In genomic region chr9:65435671-65436301, GRCm38 (mm10) we compare ENCODE assay signal across 8 mouse cellular contexts. TPM values are rescaled to one million over a fixed set of nuclear protein-coding genes. Genes with fewer than 3 reads are reported as not detected.
DNase-seq lines count a peak whose midpoint lies in the region; ATAC-seq and TF ChIP-seq lines count a peak whose summit lies in the region.

Gene Mtfmt (plus strand): TSS chr9:65435782.

- H3K36me3 ChIP-seq in hindbrain, postnatal 0 days (ENCODE audit: insufficient read depth, low read length) = peaks cover 15% of the 10 kb centered on the region; the same call in 1 of the 2 replicates

- under 1% methylated on average over 54 of the region's 54 CpGs for WGBS in hindbrain, postnatal 0 days

- no peaks in the 10 kb centered on the region for H3K9me3 ChIP-seq in hindbrain, postnatal 0 days (ENCODE audit: low read length)

- intact Hi-C loops in gastrocnemius, adult 2 months (cut with DNase I) = loop anchor here (10.0 kb wide), 1 partner anchor 211 kb away; no protein-coding TSS in a partner anchor
- intact Hi-C loops in left cerebral cortex, adult 2 months (cut with DNase I) = loop anchor here (1.0 kb wide), 1 partner anchor 25 kb away; the partner anchor contains the start of gene Spg21

- H3K4me3 ChIP-seq in gastrocnemius, adult 2 months = peak within 1 kb of the TSS; percentile 87
- H3K4me3 ChIP-seq in hindbrain, postnatal 0 days (ENCODE audit: low read length) = peak within 1 kb of the TSS; percentile 80
- H3K4me3 ChIP-seq in left cerebral cortex, adult 2 months = peak within 1 kb of the TSS; percentile 88

- H3K27me3 ChIP-seq in hindbrain, postnatal 0 days (ENCODE audit: insufficient read depth, low read length) = no peaks in the 10 kb centered on the region

- peak within 1 kb of the TSS; percentile 83 for H3K9ac ChIP-seq in hindbrain, postnatal 0 days (replicated peaks; ENCODE audit: low read length)

- no peak for TF ChIP-seq CTCF in gastrocnemius, adult 2 months (IDR thresholded peaks at IDR 0.05)
- TF ChIP-seq CTCF in hindbrain, postnatal 0 days (IDR thresholded peaks at IDR 0.05; ENCODE audit: low read depth) = no peak
- no peak for TF ChIP-seq CTCF in left cerebral cortex, adult 2 months (IDR thresholded peaks at IDR 0.05)

- peak; percentile 94 for ATAC-seq in hindbrain, postnatal 0 days
- ATAC-seq in megakaryocyte, adult 5-6 weeks (ENCODE audit: poor library complexity, severe bottlenecking) = peak; percentile 98

- H3K27ac ChIP-seq in gastrocnemius, adult 2 months = peak within 1 kb of the TSS; percentile 80
- peak within 1 kb of the TSS; percentile 41 for H3K27ac ChIP-seq in hindbrain, postnatal 0 days
- H3K27ac ChIP-seq in left cerebral cortex, adult 2 months = peak within 1 kb of the TSS; percentile 76

- peak within 1 kb of the TSS; percentile 77 for H3K4me2 ChIP-seq in hindbrain, postnatal 0 days (ENCODE audit: low read depth, low read length)

- peaks cover 4% of the 10 kb centered on the region; the same call in 1 of the 2 replicates for H3K4me1 ChIP-seq in hindbrain, postnatal 0 days (ENCODE audit: insufficient read depth, low read length)

- peak; percentile 84 for DNase-seq in WW6 (ENCODE audit: low read depth, low spot score)
- DNase-seq in cerebellum, postnatal 4 days (ENCODE audit: low spot score in 2 of 2) = peak; percentile 82 to 91
- peak; percentile 96 for DNase-seq in gastrocnemius, adult 2 months
- DNase-seq in hindbrain, postnatal 0 days (ENCODE audit: low spot score) = peak; percentile 97
- DNase-seq in left cerebral cortex, adult 2 months (ENCODE audit: extremely low spot score in 1 of 2, low spot score in 2 of 2) = peak; percentile 89
- DNase-seq in right cerebral cortex, adult 2 months (ENCODE audit: low spot score in 2 of 2) = peak; percentile 88 to 92
- peak; percentile 94 for DNase-seq in urinary bladder, postnatal 14 days (ENCODE audit: low spot score)

RNA-seq across cellular contexts. Expression of gene Mtfmt, which starts in this region (rescaled TPM):
- total RNA-seq in gastrocnemius, adult 2 months (2021) = 1 to 10 TPM; 4.3 to 5.7 TPM
- 11.8 and 19.0 TPM in 2 replicates for total RNA-seq in hindbrain, postnatal 0 days (2014; rRNA removed)
- polyA plus RNA-seq in hindbrain, postnatal 0 days (2015; fragmentation: Nextera tagmentation; extraction: Ambion mirVana) = 16.4 and 18.9 TPM in 2 replicates
- total RNA-seq in left cerebral cortex, adult 2 months (2021) = 10 to 100 TPM; 16.1 to 18.0 TPM
- 12.2 and 20.5 TPM in 2 replicates for total RNA-seq in megakaryocyte, adult 5-6 weeks (2015)
- total RNA-seq in megakaryocyte, adult 5-6 weeks (2017) = 6.7 and 9.5 TPM in 2 replicates

Comparison
In these comparisons a context has a peak if more than half of its experiments do, and no peak if none do; other contexts are left out.
1. Peak in every context shown above with its lines: DNase-seq, ATAC-seq, H3K4me3 ChIP-seq and H3K27ac ChIP-seq.